Mouse (Mus musculus): ENCODE measurements at regions not wholly inside any gene's neighbourhood (a gene's known extent, or its start where the extent isn't known, plus 50 kb on each side); places are given as distances from the start of the nearest gene placed in this dataset.

- H3K27me3 ChIP-seq (ENCODE audit: control insufficient read depth, insufficient read depth, low read length) = no peaks in the 10 kb centered on the region
- no peak overlapping the region for H3K9ac ChIP-seq (ENCODE audit: low read depth, low read length)
- no peak overlapping the region for H3K4me3 ChIP-seq (ENCODE audit: insufficient read depth, low read depth, low read length)
- H3K4me1 ChIP-seq (ENCODE audit: control insufficient read depth, insufficient read depth, low read length) = no peaks in the 10 kb centered on the region
- H3K27ac ChIP-seq (replicated peaks; ENCODE audit: insufficient read depth, low read depth, low read length) = no peak overlapping the region
- WGBS = 75% methylated on average over 12 of the region's 12 CpGs
- H3K36me3 ChIP-seq (ENCODE audit: control insufficient read depth, insufficient read depth, low read length) = no peaks in the 10 kb centered on the region
- TF ChIP-seq POLR2A (IDR thresholded peaks at IDR 0.05; ENCODE audit: extremely low read depth, insufficient read depth, low read length) (no peak), CTCF (IDR thresholded peaks at IDR 0.05; ENCODE audit: low read depth, low read length) (no peak)
- DNase-seq (ENCODE audit: extremely low read depth, low read depth, low spot score) = no peak
- no peaks in the 10 kb centered on the region for H3K79me2 ChIP-seq (ENCODE audit: control insufficient read depth, insufficient read depth, low read length)
Measured at GRCm38 (mm10) chr16:29735371-29736008, 156.4 kb downstream of the Opa1 start.

GRCm38 (mm10) chr16:29736211-29736610 is 157.1 kb downstream of the Opa1 start:
- Histone ChIP-seq H3K4me3 (ENCODE audit: insufficient read depth, low read depth, low read length) (no peak overlapping the region), H3K79me2 (ENCODE audit: control insufficient read depth, insufficient read depth, low read length) (no peaks in the 10 kb centered on the region), H3K4me1 (ENCODE audit: control insufficient read depth, insufficient read depth, low read length) (no peaks in the 10 kb centered on the region), H3K27me3 (ENCODE audit: control insufficient read depth, insufficient read depth, low read length) (no peaks in the 10 kb centered on the region), H3K36me3 (ENCODE audit: control insufficient read depth, insufficient read depth, low read length) (no peaks in the 10 kb centered on the region), H3K27ac (replicated peaks; ENCODE audit: insufficient read depth, low read depth, low read length) (no peak overlapping the region), H3K9ac (ENCODE audit: low read depth, low read length) (no peak overlapping the region)
- TF ChIP-seq CTCF (IDR thresholded peaks at IDR 0.05; ENCODE audit: low read depth, low read length) = no peak
- no peak for TF ChIP-seq POLR2A (IDR thresholded peaks at IDR 0.05; ENCODE audit: extremely low read depth, insufficient read depth, low read length)
- no peak for DNase-seq (ENCODE audit: extremely low read depth, low read depth, low spot score)
- 74% methylated on average over 9 of the region's 9 CpGs for WGBS

DNA sequence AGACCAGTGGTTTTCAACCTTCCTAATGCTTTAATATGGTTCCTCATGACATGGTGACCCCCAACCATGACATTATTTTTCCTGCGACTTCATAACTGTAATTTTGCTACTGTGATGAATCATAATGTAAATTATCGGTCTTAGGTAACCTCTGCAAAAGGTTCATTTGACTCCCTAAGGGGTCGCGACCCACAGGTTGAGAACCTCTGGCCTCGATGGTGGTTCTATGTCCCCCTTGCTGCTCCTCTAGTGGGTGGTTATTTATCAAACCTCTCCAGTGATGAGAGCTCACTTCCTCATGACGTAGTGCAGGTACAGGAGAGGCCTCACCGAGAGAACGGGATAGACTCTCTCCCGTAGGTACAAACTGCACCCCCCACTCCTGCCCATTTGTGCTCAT is 158.9 kb downstream of the Opa1 start:
- Histone ChIP-seq H3K79me2 (ENCODE audit: control insufficient read depth, insufficient read depth, low read length) (no peaks in the 10 kb centered on the region), H3K27me3 (ENCODE audit: control insufficient read depth, insufficient read depth, low read length) (no peaks in the 10 kb centered on the region), H3K27ac (replicated peaks; ENCODE audit: insufficient read depth, low read depth, low read length) (no peak overlapping the region), H3K9ac (ENCODE audit: low read depth, low read length) (no peak overlapping the region), H3K4me1 (ENCODE audit: control insufficient read depth, insufficient read depth, low read length) (no peaks in the 10 kb centered on the region), H3K36me3 (ENCODE audit: control insufficient read depth, insufficient read depth, low read length) (no peaks in the 10 kb centered on the region), H3K4me3 (ENCODE audit: insufficient read depth, low read depth, low read length) (no peak overlapping the region)
- TF ChIP-seq CTCF (IDR thresholded peaks at IDR 0.05; ENCODE audit: low read depth, low read length) = no peak
- TF ChIP-seq POLR2A (IDR thresholded peaks at IDR 0.05; ENCODE audit: extremely low read depth, insufficient read depth, low read length) = no peak
- DNase-seq (ENCODE audit: extremely low read depth, low read depth, low spot score) = no peak
- 94% methylated on average over 9 of the region's 9 CpGs for WGBS

DNA sequence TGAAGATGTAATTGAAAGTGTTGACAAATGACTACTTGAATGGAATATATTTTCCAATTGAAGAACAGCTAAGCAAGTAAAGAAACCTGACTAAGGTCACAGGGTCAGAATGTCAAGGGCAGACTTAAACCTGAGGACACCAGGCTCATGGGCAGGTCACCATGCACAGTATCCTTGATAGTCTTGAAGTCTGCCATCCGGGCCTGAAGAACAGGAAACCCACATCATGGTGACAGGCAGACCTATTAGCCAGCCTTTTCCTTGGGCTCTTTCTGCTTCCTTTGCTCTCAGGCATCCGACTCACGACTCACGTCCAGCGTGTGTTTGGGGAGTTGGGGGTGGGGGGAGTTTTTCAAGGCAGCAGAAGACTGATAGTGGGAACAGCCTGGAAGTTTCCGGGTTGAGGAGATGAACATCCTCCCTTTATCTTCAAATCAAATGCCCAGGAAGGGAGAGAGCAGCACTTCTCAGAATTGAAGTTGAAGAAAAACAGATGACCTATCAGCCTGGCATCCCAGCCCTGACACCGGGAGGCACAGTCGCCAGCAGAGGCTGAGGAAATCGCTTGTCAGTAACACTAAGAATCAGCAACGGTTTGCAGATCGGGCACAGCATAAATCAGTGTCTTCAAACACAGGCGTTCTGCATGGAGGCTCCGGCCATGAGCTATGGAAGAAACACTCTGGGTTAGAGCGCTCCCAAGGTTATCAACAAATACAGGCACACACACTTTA is 163.5 kb downstream of the Opa1 start:
- no peak overlapping the region for H3K9ac ChIP-seq (ENCODE audit: low read depth, low read length)
- DNase-seq (ENCODE audit: extremely low read depth, low read depth, low spot score) = no peak
- no peaks in the 10 kb centered on the region for H3K36me3 ChIP-seq (ENCODE audit: control insufficient read depth, insufficient read depth, low read length)
- 66% methylated on average over 14 of the region's 14 CpGs for WGBS
- no peak overlapping the region for H3K4me3 ChIP-seq (ENCODE audit: insufficient read depth, low read depth, low read length)
- H3K79me2 ChIP-seq (ENCODE audit: control insufficient read depth, insufficient read depth, low read length) = no peaks in the 10 kb centered on the region
- no peaks in the 10 kb centered on the region for H3K27me3 ChIP-seq (ENCODE audit: control insufficient read depth, insufficient read depth, low read length)
- no peak overlapping the region for H3K27ac ChIP-seq (replicated peaks; ENCODE audit: insufficient read depth, low read depth, low read length)
- no peak for TF ChIP-seq CTCF (IDR thresholded peaks at IDR 0.05; ENCODE audit: low read depth, low read length)
- no peak for TF ChIP-seq POLR2A (IDR thresholded peaks at IDR 0.05; ENCODE audit: extremely low read depth, insufficient read depth, low read length)
- no peaks in the 10 kb centered on the region for H3K4me1 ChIP-seq (ENCODE audit: control insufficient read depth, insufficient read depth, low read length)

DNA sequence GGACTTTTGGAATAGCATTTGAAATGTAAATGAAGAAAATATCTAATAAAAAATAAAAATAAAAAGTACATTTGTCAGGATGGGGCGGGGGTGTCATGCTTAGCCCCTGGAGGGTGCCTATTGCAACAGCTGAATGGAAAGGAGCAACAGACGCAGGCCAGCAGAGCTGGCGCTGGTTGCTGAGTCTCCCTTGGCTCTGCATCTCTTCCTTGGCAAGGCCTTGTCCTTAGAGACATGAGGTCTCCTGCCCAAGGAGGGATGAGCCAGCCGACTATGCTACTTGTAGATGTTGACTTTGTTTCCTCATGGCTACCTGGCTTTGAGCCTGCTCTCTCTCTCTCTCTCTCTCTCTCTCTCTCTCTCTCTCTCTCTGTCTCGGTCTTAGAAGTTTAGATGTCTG is 166.4 kb downstream of the Opa1 start:
- no peak overlapping the region for H3K4me3 ChIP-seq (ENCODE audit: insufficient read depth, low read depth, low read length)
- no peaks in the 10 kb centered on the region for H3K79me2 ChIP-seq (ENCODE audit: control insufficient read depth, insufficient read depth, low read length)
- no peaks in the 10 kb centered on the region for H3K27me3 ChIP-seq (ENCODE audit: control insufficient read depth, insufficient read depth, low read length)
- H3K9ac ChIP-seq (ENCODE audit: low read depth, low read length) = no peak overlapping the region
- no peak for DNase-seq (ENCODE audit: extremely low read depth, low read depth, low spot score)
- no peak overlapping the region for H3K27ac ChIP-seq (replicated peaks; ENCODE audit: insufficient read depth, low read depth, low read length)
- TF ChIP-seq CTCF (IDR thresholded peaks at IDR 0.05; ENCODE audit: low read depth, low read length) (no peak), POLR2A (IDR thresholded peaks at IDR 0.05; ENCODE audit: extremely low read depth, insufficient read depth, low read length) (no peak)
- H3K36me3 ChIP-seq (ENCODE audit: control insufficient read depth, insufficient read depth, low read length) = no peaks in the 10 kb centered on the region
- no peaks in the 10 kb centered on the region for H3K4me1 ChIP-seq (ENCODE audit: control insufficient read depth, insufficient read depth, low read length)
- WGBS = 96% methylated on average over 5 of the region's 5 CpGs

GRCm38 (mm10) chr16:29746245-29746644 is 167.1 kb downstream of the Opa1 start:
- no peak for DNase-seq (ENCODE audit: extremely low read depth, low read depth, low spot score)
- Histone ChIP-seq H3K9ac (ENCODE audit: low read depth, low read length) (no peak overlapping the region), H3K79me2 (ENCODE audit: control insufficient read depth, insufficient read depth, low read length) (no peaks in the 10 kb centered on the region), H3K27ac (replicated peaks; ENCODE audit: insufficient read depth, low read depth, low read length) (no peak overlapping the region), H3K4me1 (ENCODE audit: control insufficient read depth, insufficient read depth, low read length) (no peaks in the 10 kb centered on the region), H3K27me3 (ENCODE audit: control insufficient read depth, insufficient read depth, low read length) (no peaks in the 10 kb centered on the region), H3K36me3 (ENCODE audit: control insufficient read depth, insufficient read depth, low read length) (no peaks in the 10 kb centered on the region), H3K4me3 (ENCODE audit: insufficient read depth, low read depth, low read length) (no peak overlapping the region)
- TF ChIP-seq POLR2A (IDR thresholded peaks at IDR 0.05; ENCODE audit: extremely low read depth, insufficient read depth, low read length) (no peak), CTCF (IDR thresholded peaks at IDR 0.05; ENCODE audit: low read depth, low read length) (no peak)
- WGBS = 96% methylated on average over 4 of the region's 4 CpGs
